Mouse (Mus musculus) cerebellum, adult 2 months (tissue): ENCODE data around the gene Tcl1. TPM values are rescaled to one million over a fixed set of nuclear protein-coding genes. Genes with fewer than 3 reads are reported as not detected.

ENCODE experiments used
- DNase-seq, 2 experiments: peaks; one replicate each; pipeline ENCODE4 v3.0.0; 2021
- H3K27ac ChIP-seq: fragments of 200-500 bp; 2 replicates; pipeline ENCODE4 v1.5.1; 2012; ENCODE audit warnings: low read length, control low read depth, inconsistent platforms; ENCODE audit not compliant: insufficient read depth
- H3K27me3 ChIP-seq: fragments of 200-500 bp; 2 replicates; pipeline ENCODE4 v1.6.1; 2012; ENCODE audit warnings: inconsistent platforms, mild to moderate bottlenecking, low read length, moderate library complexity; ENCODE audit not compliant: control insufficient read depth, insufficient read depth
- H3K4me1 ChIP-seq: fragments of 200-500 bp; 2 replicates; pipeline ENCODE4 v1.6.1; 2011; ENCODE audit warnings: low read length; ENCODE audit not compliant: control insufficient read depth, insufficient read depth
- H3K4me3 ChIP-seq: fragments of 200-500 bp; replicated peaks from 2 replicates; pipeline ENCODE3; 2011; ENCODE audit warnings: mild to moderate bottlenecking, low read depth, low read length, control low read depth; ENCODE audit not compliant: insufficient read depth
- CTCF ChIP-seq: fragments of 200-500 bp; IDR thresholded peaks from 2 replicates; pipeline ENCODE4 v1.5.1; 2011; ENCODE audit warnings: low read depth, mild to moderate bottlenecking, control low read depth, low read length, moderate library complexity, borderline replicate concordance; ENCODE audit not compliant: insufficient read depth
- POLR2A ChIP-seq: fragments of 200-500 bp; IDR thresholded peaks from 2 replicates; pipeline ENCODE4 v1.6.1; 2011; ENCODE audit warnings: low read length, control low read depth, borderline replicate concordance; ENCODE audit not compliant: insufficient read depth
- WGBS: fragments of 180-500 bp; shearing (Covaris S2); methylation state at CpG from one replicate; pipeline ENCODE4 v1.1.7; 2018; 5-methylcytosine and 5-hydroxymethylcytosine counted together
- polyA plus RNA-seq: library from polyadenylated mRNA; depleted of rRNA; stranded (reverse); fragments of >200 nt; gene quantifications from 2 replicates; pipeline ENCODE4 v1.2.3, GENCODE M21; 2012; rRNA removed

Tcl1 gene
- not detected in 2 replicates for polyA plus RNA-seq

DNA sequence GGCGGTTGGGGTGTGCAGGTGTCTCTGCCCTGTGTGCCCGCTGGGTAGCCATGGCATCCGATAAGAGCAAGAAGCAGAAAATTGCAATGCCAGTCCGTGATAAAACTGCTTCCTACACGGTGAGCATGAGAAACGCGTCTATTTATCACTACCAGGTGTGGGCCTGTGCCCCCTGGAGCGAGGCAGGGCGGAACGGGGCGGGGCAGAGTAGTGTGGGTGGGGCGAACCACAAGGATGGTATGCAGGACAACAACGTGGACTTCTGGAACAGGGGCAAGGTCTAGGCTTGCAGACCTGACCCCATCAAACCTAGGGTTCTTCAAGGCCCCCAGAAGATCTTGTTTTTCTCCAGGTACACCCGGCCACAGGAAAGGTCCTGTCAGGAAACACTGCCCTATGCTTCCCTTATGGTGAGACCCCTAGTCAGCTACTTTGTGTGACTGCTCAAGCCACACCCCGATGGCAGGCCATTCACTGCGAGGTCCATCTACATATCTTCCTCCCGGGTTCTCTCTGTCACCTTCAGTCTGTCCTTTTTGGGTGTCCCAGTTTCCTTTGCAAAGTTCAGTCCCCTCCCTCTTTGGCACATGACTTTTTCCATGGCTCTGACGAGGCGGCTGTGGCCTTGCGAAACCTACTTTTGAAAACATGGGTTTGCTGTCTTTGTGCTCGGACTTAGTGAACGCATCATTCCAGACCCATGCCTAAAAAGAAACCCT is at the start of gene Tcl1:
Tcl1 (minus strand) TSS at position 193 of the 719 bp plus-strand sequence.
- TF ChIP-seq POLR2A, result no peak
- no peak for TF ChIP-seq CTCF
- Histone ChIP-seq H3K4me3 (no peak within 1 kb of the TSS), H3K27ac (no peak within 1 kb of the TSS), H3K27me3 (no peaks in the 10 kb centered on the region), H3K4me1 (no peaks in the 10 kb centered on the region)
- no peak for DNase-seq
- WGBS, result 92% methylated on average over 22 of the region's 22 CpGs

DNA sequence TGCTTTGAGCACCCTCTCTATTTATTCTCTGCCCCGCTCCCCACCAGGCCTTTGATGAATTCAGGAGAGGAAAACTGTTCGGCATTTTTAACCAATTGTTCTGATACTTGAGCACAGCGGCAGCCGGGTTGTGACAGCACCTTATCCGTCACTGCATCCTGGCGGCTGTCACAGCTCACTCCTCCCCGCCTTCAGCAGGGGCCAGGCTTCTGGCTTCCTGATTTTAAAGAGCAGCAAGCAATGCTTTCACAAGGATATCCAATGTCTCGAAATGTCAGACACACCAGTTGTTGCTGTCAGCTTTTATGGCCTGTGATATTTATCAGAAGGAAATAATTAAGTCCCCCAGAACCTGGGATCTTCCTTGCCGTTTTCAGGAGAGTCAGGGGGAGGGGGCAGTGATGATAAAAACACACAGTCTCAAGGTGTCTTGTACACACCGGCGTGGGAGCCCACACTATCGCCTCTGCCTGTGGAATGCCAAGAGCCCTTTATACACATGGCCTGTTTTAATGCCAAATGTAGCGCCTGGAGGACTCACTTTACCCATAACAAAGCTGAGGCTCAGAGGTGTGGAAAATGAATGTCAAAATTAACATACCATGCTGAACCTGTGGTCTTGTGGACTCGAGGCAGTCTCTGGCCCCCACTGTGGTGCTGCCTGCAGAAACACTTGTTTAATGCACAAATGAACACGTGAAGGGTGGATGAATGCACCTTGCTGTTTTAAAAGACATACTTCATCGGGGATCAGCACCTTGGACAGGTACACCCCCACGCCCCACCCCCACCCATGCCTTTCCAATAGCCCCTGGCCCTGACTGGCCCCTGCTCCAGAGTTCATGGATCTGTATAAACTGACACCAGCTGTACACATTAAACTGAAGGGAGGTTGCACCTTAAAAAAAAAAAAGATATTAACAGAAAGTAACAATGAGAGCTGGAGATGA is 48.7 kb upstream of the Tcl1 start:
- H3K27me3 ChIP-seq, result no peaks in the 10 kb centered on the region
- H3K4me1 ChIP-seq, result peaks cover 13% of the 10 kb centered on the region
- TF ChIP-seq CTCF (no peak), POLR2A (no peak)
- no peak overlapping the region for H3K27ac ChIP-seq
- WGBS, result 83% methylated on average over 17 of the region's 17 CpGs
- H3K4me3 ChIP-seq, result no peak overlapping the region
- DNase-seq, result no peak

DNA sequence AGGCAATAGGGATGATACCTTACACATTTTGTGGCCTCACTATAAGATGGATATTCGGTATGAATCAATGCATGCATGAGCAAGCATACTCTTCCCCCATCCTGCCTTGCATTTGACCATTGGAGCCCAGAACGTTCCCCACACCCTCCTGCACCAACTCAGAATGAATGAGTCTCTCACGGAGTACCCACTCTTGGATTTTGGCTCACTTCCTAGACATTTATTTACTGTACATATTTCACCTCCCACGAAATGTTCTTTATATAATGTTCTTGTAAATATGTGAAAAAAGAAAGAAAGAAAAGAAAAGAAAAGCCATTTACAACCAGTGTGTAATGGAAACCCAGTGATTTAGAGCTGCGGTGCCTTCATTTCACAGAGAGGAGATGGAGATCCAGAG is 44.5 kb upstream of the Tcl1 start:
- no peak for TF ChIP-seq POLR2A
- TF ChIP-seq CTCF, result no peak
- DNase-seq, result no peak
- Histone ChIP-seq H3K4me3 (no peak overlapping the region), H3K27me3 (no peaks in the 10 kb centered on the region), H3K4me1 (no peaks in the 10 kb centered on the region), H3K27ac (no peak overlapping the region)
- WGBS, result 87% methylated on average over 5 of the region's 5 CpGs

DNA sequence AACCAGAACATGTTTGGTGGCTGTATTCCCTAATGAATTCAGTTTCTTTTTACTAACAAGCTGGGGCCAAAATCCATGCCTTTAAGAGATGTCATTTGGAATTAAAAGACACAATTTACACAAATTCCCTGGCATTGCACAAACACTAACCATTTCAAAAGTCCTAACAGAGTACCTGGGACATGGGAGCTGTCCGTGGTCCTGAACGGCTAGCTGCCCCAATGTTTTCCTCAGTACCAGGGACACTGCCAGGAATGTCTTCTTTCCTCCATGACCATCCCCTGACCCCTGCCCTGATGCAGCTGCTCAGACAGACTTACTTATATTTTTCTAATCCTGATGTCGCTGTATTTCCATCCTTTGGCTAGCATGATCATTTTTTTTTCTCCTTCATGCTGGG is 43.5 kb upstream of the Tcl1 start:
- H3K4me1 ChIP-seq, result no peaks in the 10 kb centered on the region
- H3K27ac ChIP-seq, result no peak overlapping the region
- WGBS, result 74% methylated on average over 3 of the region's 3 CpGs
- no peaks in the 10 kb centered on the region for H3K27me3 ChIP-seq
- DNase-seq, result no peak
- H3K4me3 ChIP-seq, result no peak overlapping the region
- TF ChIP-seq CTCF, result no peak
- TF ChIP-seq POLR2A, result no peak

DNA sequence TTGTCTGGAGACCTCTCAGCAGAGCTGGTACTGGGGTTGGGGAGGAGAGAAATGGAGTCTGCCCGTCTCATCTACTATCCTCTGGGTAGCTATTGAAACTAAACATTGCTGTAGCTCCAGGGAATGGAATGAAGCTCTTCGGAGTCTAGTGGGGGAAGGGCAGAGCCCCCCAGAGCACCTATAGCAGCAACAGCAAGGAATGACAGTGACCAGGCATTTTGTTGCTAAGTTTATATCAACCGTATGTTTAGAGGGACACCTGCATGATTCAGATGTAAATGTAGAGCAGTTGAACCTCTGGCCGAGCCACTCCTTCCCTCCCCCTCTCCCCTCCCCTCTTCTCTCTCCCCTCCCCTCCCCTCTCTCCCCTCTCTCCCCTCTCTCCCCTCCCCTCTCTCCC is 36.6 kb upstream of the Tcl1 start:
- Histone ChIP-seq H3K4me1 (no peaks in the 10 kb centered on the region), H3K27ac (no peak overlapping the region), H3K4me3 (no peak overlapping the region), H3K27me3 (no peaks in the 10 kb centered on the region)
- WGBS, result 46% methylated on average over 4 of the region's 4 CpGs
- no peak for DNase-seq
- no peak for TF ChIP-seq POLR2A
- no peak for TF ChIP-seq CTCF

DNA sequence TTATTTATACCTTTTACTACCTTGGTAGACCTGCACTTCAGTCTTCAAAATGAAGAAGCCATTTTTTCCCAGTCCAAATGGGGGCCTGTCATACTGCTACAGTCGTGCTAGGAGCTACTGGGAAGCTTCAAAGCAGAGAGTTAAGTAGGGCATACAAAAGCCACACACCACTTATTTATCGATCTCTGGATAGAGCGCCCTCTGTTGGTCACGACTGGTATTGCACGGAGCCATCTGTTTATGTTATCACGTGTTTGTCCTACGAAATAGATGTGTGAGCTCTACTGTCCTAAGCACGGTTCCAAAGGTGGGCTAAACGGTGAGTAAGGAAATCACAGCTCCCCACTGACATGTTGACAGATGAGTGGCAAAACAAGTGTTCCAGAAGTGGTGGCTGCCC is 36.2 kb upstream of the Tcl1 start:
- no peak for TF ChIP-seq POLR2A
- peak; percentile 70 for TF ChIP-seq CTCF
- DNase-seq, result peak; percentile 27 to 47
- Histone ChIP-seq H3K27ac (no peak overlapping the region), H3K27me3 (no peaks in the 10 kb centered on the region), H3K4me1 (no peaks in the 10 kb centered on the region), H3K4me3 (no peak overlapping the region)
- WGBS, result 8% methylated on average over 9 of the region's 9 CpGs

DNA sequence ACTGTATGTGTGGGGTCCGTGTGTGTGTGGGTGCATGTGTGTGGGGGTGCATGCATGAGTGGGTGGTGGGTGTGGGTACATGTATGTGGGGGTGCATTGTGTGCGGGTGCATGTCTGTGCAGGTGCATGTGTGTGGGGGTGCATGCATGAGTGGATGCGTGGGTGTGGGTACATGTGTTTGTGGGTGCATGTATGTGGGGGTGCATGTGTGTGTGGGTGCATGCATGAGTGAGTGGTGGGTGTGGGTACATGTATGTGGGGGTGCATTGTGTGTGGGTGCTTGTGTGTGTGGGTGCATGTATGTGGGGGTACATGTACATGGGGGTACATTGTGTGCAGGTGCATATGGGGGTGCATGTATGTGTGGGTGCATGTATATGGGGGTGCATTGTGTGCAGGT is 31.2 kb upstream of the Tcl1 start:
- Histone ChIP-seq H3K27me3 (no peaks in the 10 kb centered on the region), H3K4me3 (no peak overlapping the region), H3K27ac (no peak overlapping the region), H3K4me1 (peaks cover 4% of the 10 kb centered on the region)
- TF ChIP-seq POLR2A (no peak), CTCF (no peak)
- 90% methylated on average over 3 of the region's 3 CpGs for WGBS
- DNase-seq, result no peak

DNA sequence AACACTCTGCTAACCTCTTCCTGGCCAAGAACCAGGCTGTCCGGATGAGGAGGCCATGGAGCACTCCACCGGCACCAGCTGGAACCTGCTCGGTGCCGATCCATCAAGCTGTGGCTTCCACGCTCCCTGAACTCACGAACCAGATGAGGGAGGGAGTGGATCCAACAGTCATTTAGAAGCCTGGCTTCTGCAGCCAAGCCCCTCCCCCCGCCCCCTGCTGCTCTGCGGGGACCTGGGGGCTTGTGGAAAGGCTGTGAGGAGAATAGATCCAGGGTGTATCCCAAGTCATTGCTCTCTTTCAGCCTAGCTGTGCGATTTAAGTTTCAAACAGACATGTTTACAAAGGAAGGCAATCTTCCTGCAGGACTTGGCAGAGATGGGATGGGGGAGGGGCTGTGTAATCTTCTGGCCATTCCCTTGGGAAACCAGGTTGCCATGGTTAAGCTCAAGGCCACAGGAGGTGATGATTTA is 26.2 kb upstream of the Tcl1 start:
- Histone ChIP-seq H3K27ac (no peak overlapping the region), H3K4me3 (no peak overlapping the region), H3K4me1 (peaks cover 7% of the 10 kb centered on the region), H3K27me3 (no peaks in the 10 kb centered on the region)
- DNase-seq, result peak; percentile 19 to 27
- 4% methylated on average over 9 of the region's 9 CpGs for WGBS
- no peak for TF ChIP-seq POLR2A
- TF ChIP-seq CTCF, result no peak
